8 mouse cellular contexts compared by ENCODE assay signal in genomic region chr1:60565931-60566630, GRCm38 (mm10). TPM values are rescaled to one million over a fixed set of nuclear protein-coding genes. Genes with fewer than 3 reads are reported as not detected.
DNase-seq lines count a peak whose midpoint lies in the region; ATAC-seq and TF ChIP-seq lines count a peak whose summit lies in the region.

No protein-coding gene starts in this region.

- H3K27me3 ChIP-seq in spleen, adult 2 months (ENCODE audit: control insufficient read depth, insufficient read depth, low read length) = peaks cover 12% of the 10 kb centered on the region
- no peaks in the 10 kb centered on the region for H3K27me3 ChIP-seq in lung, embryonic 14.5 days (ENCODE audit: insufficient read depth, low read length)

- peak overlapping the region; percentile 92 for H3K9ac ChIP-seq in lung, embryonic 14.5 days

- no peak for TF ChIP-seq POLR2A in spleen, adult 2 months (IDR thresholded peaks at IDR 0.05; ENCODE audit: low read depth, low read length)
- no peak for TF ChIP-seq POLR2A in olfactory bulb, adult 2 months (IDR thresholded peaks at IDR 0.05; ENCODE audit: insufficient read depth, low read depth, low read length)

- peaks cover 9% of the 10 kb centered on the region; the same call in 1 of the 2 replicates for H3K4me1 ChIP-seq in spleen, adult 2 months (ENCODE audit: control insufficient read depth, insufficient read depth, insufficient read length)
- H3K4me1 ChIP-seq in brown adipose tissue, adult 24 weeks (ENCODE audit: control insufficient read depth, insufficient read depth, insufficient read length, low read length) = peaks cover 5% of the 10 kb centered on the region
- no peaks in the 10 kb centered on the region for H3K4me1 ChIP-seq in lung, embryonic 14.5 days (ENCODE audit: insufficient read depth)
- H3K4me1 ChIP-seq in olfactory bulb, adult 2 months (ENCODE audit: control insufficient read depth, insufficient read depth, low read length) = no peaks in the 10 kb centered on the region

- peak overlapping the region; percentile 76 for H3K4me2 ChIP-seq in lung, embryonic 14.5 days

- 0 out of 2 replicates have a peak, but pooled peaks have one; percentile 17 for ATAC-seq in granulocyte monocyte progenitor cell, adult 5-6 weeks (replicated peaks; ENCODE audit: poor library complexity, severe bottlenecking)
- ATAC-seq in lung, embryonic 14.5 days (ENCODE audit: insufficient read depth) = peak; percentile 72

- TF ChIP-seq CTCF in spleen, adult 2 months (IDR thresholded peaks at IDR 0.05; ENCODE audit: extremely low read depth, insufficient read depth, insufficient read length, insufficient replicate concordance) = no peak
- no peak for TF ChIP-seq CTCF in lung, embryonic 14.5 days (IDR thresholded peaks at IDR 0.05; ENCODE audit: low read depth)
- TF ChIP-seq CTCF in olfactory bulb, adult 2 months (IDR thresholded peaks at IDR 0.05; ENCODE audit: insufficient read depth, low read depth, low read length) = no peak

- DNase-seq in spleen, adult 2 months (ENCODE audit: low read depth in 1 of 2, low spot score in 2 of 2) = no peak
- no peak for DNase-seq in spleen, postnatal 14 days (ENCODE audit: low spot score in 2 of 2)
- peak; percentile 37 for DNase-seq in layer of hippocampus, adult 11-12 months (ENCODE audit: low spot score)
- peak; percentile 70 for DNase-seq in lung, embryonic 14.5 days
- no peak for DNase-seq in adrenal gland, postnatal 14 days

- peak overlapping the region; percentile 43; the same call in 1 of the 2 replicates for H3K27ac ChIP-seq in spleen, adult 2 months (ENCODE audit: insufficient read depth, low read length)
- H3K27ac ChIP-seq in brown adipose tissue, adult 24 weeks (replicated peaks; ENCODE audit: low read depth, low read length) = peak overlapping the region; percentile 59
- peak overlapping the region; percentile 93 for H3K27ac ChIP-seq in lung, embryonic 14.5 days (ENCODE audit: low read depth)
- peak overlapping the region; percentile 30; the same call in 1 of the 2 replicates for H3K27ac ChIP-seq in olfactory bulb, adult 2 months (ENCODE audit: insufficient read depth, low read depth, low read length)

- H3K4me3 ChIP-seq in spleen, adult 2 months (ENCODE audit: extremely low read depth, insufficient read depth, insufficient read length) = peak overlapping the region; percentile 65
- H3K4me3 ChIP-seq in brown adipose tissue, adult 24 weeks (ENCODE audit: insufficient read depth, low read depth, low read length) = peak overlapping the region; percentile 69
- H3K4me3 ChIP-seq in lung, embryonic 14.5 days (ENCODE audit: low read depth, low read length) = peak overlapping the region; percentile 93
- H3K4me3 ChIP-seq in olfactory bulb, adult 2 months (ENCODE audit: insufficient read depth, low read depth, low read length) = peak overlapping the region; percentile 96

- WGBS in spleen, adult 2 months = under 1% methylated on average over 55 of the region's 56 CpGs
- under 1% methylated on average over 55 of the region's 56 CpGs for WGBS in lung, embryonic 14.5 days
- under 1% methylated on average over 56 of the region's 56 CpGs for WGBS in olfactory bulb, adult 2 months

- H3K9me3 ChIP-seq in lung, embryonic 14.5 days (ENCODE audit: low read depth, low read length) = no peaks in the 10 kb centered on the region

- no peaks in the 10 kb centered on the region for H3K36me3 ChIP-seq in spleen, adult 2 months (ENCODE audit: control insufficient read depth, insufficient read depth, low read length)
- H3K36me3 ChIP-seq in lung, embryonic 14.5 days (ENCODE audit: insufficient read depth) = peaks cover 3% of the 10 kb centered on the region; the same call in 1 of the 2 replicates

RNA-seq across cellular contexts. Expression of gene Raph1, which starts 0.8 kb away (rescaled TPM):
- polyA plus RNA-seq in spleen, adult 2 months (2012; rRNA removed) = 3.3 and 3.7 TPM in 2 replicates
- 12.3 and 13.9 TPM in 2 replicates for polyA plus RNA-seq in brown adipose tissue, adult 24 weeks (2012; ENCODE audit: insufficient read depth, insufficient read length, missing spikeins)
- 7.7 and 23.2 TPM in 2 replicates for total RNA-seq in granulocyte monocyte progenitor cell, adult 5-6 weeks (2014; fragmentation: Nextera tagmentation)
- total RNA-seq in granulocyte monocyte progenitor cell, adult 5-6 weeks (2017) = 8.1 and 8.3 TPM in 2 replicates
- 39.6 and 40.5 TPM in 2 replicates for polyA plus RNA-seq in lung, embryonic 14.5 days (2014; fragmentation: Nextera tagmentation; extraction: Ambion mirVana)
- not detected in 2 replicates for polyA plus RNA-seq in olfactory bulb, adult 2 months (2012; ENCODE audit: insufficient read depth, insufficient read length, low replicate concordance, missing spikeins)
- 95.8 and 154 TPM in 2 replicates for total RNA-seq in adrenal gland, postnatal 14 days (2021)

Comparison
In these comparisons a context has a peak if more than half of its experiments do, and no peak if none do; other contexts are left out.
1. DNase-seq: peak in layer of hippocampus, adult 11-12 months (single experiment) and lung, embryonic 14.5 days (single experiment); none in spleen, adult 2 months (0 of 2), spleen, postnatal 14 days (0 of 2) and adrenal gland, postnatal 14 days (single experiment).
2. H3K27ac ChIP-seq: peak in every context shown above with its lines; median percentile 93 in lung, embryonic 14.5 days; 59 in brown adipose tissue, adult 24 weeks; 43 in spleen, adult 2 months; 30 in olfactory bulb, adult 2 months.
3. Peak in every context shown above with its lines, with median percentiles within 50 percentile points of each other: H3K4me3 ChIP-seq.